Mouse (Mus musculus): Measurements from ENCODE around the gene Epb42. TPM values are rescaled to one million over a fixed set of nuclear protein-coding genes. Genes with fewer than 3 reads are reported as not detected.
"Not testable (repeated sequence)": the region's sequence is repeated elsewhere in the genome, so short reads cannot be mapped to it uniquely, and the experiment has no call there.

The Epb42 gene
- total and polyA plus RNA-seq, 3 experiments: 0.17 TPM; not detected in 2

GRCm38 (mm10) chr2:121007925-121008663 lies 28.8 kb downstream of the Epb42 start, which contains the start of gene Ccndbp1:
Gene Ccndbp1 (plus strand): TSS chr2:121008403.
- peak; percentile 95 for DNase-seq

DNA sequence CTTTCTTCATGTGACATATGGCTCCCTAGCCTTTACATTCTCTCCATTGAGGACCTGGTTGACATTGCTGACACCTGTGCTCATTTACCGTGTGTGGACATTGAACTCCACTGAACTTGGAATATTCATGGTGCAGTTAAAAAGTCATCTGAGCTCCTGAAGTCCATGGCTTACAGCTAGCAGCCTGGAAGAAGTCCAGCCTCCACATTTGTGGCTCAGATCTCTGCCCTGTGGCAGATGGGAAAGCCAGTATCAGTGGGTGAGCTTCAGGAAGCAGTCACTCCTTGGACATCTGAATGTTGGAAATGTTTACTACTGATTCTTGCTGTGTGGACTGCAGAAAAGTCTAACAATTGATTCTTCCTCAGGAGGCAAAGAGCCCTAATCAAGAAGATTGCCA lies 29.9 kb downstream of the Epb42 start:
- no peak for DNase-seq

DNA sequence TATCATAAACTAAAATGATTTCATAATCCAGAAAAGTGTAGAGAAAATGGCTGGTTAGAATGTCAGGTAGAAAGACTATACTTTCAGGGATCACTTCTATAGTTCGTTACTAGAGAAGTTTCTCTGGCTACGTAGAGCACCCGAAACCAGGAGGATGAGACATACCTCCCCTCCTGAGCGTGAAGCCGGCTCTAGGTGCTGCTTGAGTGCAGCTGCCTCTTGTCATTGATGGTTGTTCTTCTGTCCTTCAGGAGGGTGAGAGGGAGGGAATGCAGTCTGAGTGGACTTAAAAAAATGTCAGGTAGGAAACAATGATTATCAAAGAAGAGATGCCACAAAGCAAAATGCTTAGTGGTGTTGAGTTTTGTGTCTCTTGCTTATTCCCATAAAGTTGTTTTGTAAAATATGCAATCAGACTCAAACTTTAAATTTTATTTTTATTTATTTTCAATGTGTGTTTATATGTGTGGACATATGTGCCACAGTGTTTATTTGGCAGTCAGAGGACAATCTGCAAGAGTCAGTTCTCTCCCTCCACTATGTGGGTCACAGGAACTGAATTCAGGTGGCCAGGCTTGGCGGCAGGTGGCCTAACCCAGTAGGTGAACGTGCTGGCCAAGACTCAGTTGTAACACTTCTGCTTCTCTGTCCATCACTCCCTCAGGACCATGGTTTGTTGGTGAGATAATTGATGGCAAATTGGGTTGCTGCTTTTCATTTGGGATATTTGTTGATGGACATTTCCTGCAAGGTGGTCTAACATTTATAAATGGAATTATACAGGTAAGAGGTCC lies 32.7 kb downstream of the Epb42 start:
- DNase-seq: no peak

DNA sequence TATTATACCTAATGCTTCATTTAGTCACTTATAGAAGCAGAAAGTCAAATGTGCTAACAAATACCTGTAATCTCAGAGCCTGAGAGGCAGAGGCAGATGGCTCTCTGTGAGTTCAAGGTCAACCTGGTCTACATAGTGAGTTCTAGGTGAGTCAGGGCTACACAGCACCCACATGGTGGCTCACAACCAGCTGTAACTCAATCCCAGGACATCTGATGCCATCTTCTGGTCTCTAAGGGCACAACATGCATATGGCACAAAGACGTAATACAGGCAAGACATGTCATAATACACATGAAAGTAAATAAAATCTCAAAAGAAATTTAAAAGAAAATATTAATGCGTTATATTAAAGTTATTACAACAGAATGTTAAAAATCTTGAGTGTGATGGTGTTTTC lies 33.3 kb downstream of the Epb42 start:
- DNase-seq: no peak

- DNase-seq: no peak
These were observed 38.0 kb downstream of the Epb42 start for GRCm38 (mm10) chr2:120998863-120999262.

DNA sequence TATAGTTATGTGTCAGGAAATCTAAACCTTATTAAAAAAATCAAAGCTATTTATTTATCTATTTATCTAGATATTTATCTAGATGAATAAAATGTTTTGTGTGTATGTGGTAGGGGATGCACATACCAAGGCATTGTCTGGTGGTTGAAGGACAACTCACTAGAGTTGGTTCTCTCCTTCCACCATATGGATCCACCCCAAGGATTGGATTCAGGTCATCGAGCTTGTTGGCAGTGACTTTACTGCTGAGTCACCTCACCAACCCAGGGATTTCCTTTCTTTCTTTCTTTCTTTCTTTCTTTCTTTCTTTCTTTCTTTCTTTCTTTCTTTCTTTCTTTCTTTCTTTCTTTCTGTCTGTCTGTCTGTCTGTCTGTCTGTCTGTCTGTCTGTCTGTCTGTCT lies 40.3 kb downstream of the Epb42 start:
- DNase-seq: not testable (repeated sequence)

DNA sequence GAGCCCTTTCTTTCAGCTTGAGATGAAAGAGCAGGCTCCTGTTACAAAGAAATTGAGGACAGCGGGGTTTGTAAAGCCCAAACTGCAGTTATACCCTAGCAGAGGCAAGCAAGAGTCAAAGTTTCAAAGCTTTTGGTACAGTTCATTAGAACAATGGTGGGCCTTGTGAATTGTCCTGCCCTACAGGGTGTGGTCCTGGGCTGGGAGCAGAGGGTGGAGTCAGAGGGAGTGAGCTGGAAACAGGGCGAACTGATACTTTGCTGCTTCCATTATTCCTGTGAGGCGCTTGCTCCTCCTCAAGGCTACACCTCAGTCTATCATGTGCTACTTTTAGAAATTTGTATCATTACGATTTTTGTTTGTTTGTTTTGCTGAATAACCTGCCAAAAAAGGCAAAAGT lies 45.7 kb downstream of the Epb42 start:
- no peak for DNase-seq

GRCm38 (mm10) chr2:120985241-120985640 lies 51.6 kb downstream of the Epb42 start:
- no peak for DNase-seq

GRCm38 (mm10) chr2:120983611-120984010 lies 53.3 kb downstream of the Epb42 start:
- DNase-seq: no peak

DNA sequence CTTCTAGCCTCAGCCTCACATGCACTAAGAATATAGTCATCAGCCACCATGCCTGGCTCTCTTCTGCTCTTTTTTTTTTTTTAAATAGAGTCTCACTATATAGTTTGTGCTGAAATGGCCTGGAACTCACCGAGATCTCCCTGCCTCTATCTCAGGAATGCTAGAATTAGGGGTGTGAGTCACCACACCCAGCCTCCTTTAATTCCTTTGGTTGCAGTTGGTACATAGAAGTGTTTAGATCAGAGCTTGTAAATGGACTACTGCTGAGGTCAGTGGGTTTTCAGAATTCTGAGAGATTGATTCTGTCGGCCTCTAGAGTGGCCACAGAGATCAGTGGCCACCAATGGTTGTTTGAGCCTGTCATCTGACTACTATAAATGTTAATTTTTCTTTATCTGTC lies 56.0 kb downstream of the Epb42 start:
- DNase-seq: no peak

DNA sequence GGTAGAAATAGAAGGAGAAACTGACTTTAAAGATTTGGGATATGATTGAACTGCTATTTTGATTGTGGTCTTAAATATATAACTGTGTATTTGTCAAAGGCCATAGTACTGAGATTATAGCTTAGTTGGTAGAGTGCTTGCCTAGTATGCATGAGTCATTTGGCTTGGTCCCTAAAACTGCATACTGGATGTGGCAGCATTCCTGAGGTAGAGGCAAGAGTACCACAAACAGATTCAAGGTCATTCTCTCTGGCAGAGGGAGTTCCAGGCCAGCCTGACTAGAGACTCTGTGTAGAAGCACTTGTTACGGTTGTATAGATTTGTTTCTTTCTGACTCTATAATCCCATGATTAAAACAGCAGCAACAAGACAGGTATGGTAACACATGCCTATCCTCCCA lies 57.1 kb downstream of the Epb42 start:
- DNase-seq: peak; percentile 52

GRCm38 (mm10) chr2:120978693-120979037 lies 58.2 kb downstream of the Epb42 start:
- DNase-seq: no peak

DNA sequence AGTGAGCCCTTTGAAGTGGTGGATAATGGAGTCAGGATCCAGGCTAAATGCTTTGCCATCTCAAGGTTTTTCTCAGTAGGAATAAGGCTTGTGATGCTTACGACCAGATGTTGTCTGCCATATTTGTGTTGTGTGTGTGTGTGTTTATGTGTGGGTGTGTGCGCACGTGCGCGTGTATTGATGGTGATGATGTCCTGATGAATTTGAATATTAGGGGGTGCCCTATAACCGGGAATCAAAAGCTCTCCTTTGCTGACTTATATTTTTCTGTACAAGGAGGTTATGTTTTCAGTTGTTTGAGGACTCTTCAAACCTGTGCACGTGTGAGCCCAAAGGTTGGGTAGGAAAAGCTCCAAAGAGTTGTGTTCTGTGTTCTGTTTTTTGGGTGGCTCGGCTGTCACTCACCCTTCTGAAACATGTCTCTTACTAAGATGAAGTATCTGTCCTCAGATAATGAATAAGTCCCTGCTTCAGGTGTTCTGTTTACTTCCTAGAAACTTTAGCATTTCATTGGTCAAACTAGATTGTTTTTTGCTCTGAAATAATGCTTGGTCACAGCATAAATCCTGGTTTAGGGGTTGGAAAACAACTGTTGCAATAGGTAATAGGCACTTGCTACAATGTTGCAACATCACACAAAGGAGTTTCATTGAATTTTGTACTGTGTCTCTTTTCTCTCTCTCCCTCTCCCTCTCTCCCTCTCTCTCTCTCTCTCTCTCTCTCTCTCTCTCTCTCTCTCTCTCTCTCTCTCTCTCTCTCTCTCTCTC lies 58.8 kb downstream of the Epb42 start:
- no peak for DNase-seq

- DNase-seq: peak; percentile 89
These were observed 59.6 kb downstream of the Epb42 start, which contains the start of gene Tmem62 for GRCm38 (mm10) chr2:120976990-120977925. Gene Tmem62 (plus strand): TSS chr2:120977017.

GRCm38 (mm10) chr2:120976308-120976707 lies 60.6 kb downstream of the Epb42 start:
- no peak for DNase-seq

DNA sequence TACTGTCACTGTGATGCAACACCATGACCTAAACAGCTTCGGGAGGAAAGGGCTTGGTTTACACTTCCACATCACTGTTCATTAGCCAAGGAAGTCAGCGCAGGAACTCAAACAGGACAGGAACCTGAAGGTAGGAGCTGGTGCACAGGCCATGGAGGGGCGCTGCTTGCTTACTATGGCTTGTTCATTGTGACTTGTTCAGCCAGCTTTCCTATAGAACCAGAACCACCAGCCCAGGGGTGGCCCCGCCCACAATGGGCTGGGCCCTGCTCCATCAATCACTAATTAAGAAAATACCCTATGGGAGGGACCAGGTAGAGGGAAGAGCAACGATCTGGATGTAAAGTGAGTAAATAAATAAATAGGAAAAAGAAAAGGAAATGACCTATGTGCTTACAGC lies 63.9 kb downstream of the Epb42 start:
- no peak for DNase-seq

DNA sequence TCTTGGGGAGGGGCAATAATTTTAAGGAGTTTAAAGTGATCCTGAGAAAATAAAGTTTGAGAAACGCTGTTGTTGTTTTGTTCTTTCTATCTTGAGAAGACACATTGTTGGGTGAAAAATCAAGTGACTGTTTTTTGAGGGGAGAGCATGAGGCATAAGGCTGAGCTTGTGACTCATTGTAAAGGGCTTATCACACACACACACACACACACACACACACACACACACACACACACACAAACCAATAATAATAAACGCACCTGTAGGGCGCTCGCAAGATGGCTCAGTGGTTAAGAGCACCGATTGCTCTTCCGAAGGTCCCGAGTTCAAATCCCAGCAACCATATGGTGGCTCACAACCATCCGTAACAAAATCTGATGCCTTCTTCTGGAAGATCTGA lies 64.6 kb downstream of the Epb42 start:
- DNase-seq: not testable (repeated sequence)

GRCm38 (mm10) chr2:120971766-120972165 lies 65.1 kb downstream of the Epb42 start:
- DNase-seq: no peak

- peak; percentile 91 for DNase-seq
These were observed 66.3 kb downstream of the Epb42 start, which contains the start of gene Ubr1 for GRCm38 (mm10) chr2:120970559-120971080. Gene Ubr1 (minus strand): TSS chr2:120970715.

DNA sequence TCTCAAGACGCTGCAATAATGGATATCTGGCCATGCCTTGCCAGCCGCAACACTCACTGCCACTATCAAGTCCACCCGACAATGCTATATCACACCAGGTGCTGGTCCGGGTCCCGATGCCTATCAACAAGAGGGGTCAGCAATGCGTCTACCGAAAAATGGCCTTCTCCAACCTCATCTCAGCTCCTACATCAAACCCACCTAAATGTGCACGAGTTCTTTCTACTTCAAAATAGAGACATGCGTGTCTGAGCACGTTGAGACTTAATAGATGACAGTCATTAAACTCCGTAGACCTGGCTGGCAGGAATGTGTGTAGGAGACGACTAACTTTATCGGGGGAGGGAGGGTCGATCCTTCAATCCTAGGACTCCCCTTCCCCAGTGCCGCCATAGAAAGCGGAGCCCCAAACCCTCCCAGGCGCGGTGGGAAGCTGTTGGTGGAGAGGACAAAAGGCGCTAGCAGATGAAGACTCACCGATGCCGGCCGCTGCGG lies 66.8 kb downstream of the Epb42 start:
- DNase-seq: no peak

Data from adrenal gland, adult 2 months (tissue).